Mouse (Mus musculus): Measurements from ENCODE around the gene Krt86.
A peak's percentile ranks its signal among the peaks of the same experiment; 100 is the strongest.
"Not testable (repeated sequence)": the region's sequence is repeated elsewhere in the genome, so short reads cannot be mapped to it uniquely, and the experiment has no call there.

The Krt86 gene

GRCm38 (mm10) chr15:101493713-101494112 lies 20.4 kb downstream of the Krt86 start:
- no peak for DNase-seq

GRCm38 (mm10) chr15:101494203-101494602 lies 20.9 kb downstream of the Krt86 start:
- peak in 1 of 2 experiments; percentile 10 for DNase-seq

- no peak for DNase-seq
Measured at GRCm38 (mm10) chr15:101495266-101495665, 22.0 kb downstream of the Krt86 start.

DNA sequence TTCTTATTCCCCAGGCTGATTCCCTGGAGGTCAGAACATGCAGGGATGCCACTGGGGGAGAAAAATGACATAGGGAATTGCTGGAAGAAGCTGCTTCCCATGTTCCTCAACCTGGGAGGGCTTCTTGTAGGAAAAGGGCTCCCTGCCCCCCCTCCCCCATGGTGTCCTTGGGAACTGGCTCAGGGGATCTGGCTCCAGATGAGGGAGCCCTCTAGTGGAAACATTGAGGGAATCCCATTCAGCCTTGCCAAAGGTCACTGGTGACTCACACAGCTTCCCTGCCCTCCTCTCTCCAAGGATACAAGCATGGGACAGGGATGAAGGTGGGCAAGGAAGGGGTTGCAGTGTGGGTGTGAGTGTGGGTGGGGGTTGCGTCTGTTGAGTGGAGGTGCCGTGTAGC lies 23.9 kb downstream of the Krt86 start:
- DNase-seq = peak; percentile 29 to 48

DNA sequence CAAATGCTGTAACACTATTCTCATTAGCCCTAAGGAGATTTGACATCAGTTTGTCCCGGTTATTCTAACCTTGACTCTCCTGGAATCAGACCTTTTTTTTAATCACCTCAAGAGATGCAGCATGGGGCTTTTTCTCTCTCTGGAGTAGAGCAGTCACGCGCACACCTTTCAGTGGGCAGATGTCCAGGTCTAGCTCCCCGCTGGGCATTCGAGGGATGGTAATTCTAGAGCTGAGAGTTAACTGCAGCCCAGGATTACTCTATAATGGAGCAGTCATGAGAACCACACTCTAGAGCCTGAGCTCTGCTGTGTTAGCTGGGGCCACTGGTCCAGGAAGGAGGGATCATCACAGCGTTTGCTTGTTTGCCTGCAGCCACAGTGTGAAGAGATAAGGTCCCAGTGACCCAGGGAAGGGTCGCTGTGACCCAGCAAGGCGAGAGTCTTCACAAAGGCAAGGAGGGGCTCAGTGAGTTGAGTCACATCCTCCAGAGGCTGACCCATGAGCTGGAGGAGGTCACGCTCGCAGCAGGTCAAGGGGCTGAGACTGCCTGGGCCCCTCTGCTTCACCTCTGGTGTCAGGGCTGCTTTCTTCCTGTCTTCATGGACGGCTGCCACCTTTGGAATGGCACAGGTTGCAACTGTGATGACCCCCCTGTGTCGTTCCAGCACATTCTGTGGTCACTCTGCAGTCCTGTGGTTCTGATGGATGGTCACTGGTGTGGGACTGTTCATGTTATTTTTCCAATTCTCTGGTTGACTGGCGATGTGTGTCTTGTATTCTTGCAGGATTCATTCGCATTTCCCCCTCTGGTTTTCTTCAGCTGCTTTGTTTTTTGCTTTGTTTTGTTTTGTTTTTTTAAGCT lies 33.8 kb downstream of the Krt86 start:
- DNase-seq = peak in 1 of 2 experiments; percentile 12

DNA sequence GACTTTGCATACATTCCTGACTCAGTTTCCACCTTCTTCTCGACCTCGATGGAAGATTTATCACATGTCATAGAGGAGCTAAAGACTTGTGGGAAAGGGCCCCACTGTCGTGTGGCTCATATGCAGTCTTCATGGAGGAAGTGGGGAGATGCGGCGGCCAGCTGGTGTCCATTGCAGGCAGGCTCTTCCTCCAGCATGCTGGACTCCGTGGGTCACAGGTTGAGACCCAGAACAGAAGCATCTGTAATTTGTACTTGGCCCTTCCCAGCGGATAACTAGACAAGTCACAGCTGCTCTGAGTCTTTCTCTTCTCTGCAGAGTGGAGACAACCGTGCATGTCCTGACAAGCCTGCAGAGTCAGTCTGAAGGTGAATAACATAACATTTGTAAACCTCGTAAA lies 35.0 kb downstream of the Krt86 start:
- peak; percentile 44 to 60 for DNase-seq

- DNase-seq = not testable (repeated sequence)
Measured at GRCm38 (mm10) chr15:101517161-101517560, 43.9 kb downstream of the Krt86 start, which contains the start of gene Gm49425. Gene Gm49425 (minus strand): TSS chr15:101517261.

DNA sequence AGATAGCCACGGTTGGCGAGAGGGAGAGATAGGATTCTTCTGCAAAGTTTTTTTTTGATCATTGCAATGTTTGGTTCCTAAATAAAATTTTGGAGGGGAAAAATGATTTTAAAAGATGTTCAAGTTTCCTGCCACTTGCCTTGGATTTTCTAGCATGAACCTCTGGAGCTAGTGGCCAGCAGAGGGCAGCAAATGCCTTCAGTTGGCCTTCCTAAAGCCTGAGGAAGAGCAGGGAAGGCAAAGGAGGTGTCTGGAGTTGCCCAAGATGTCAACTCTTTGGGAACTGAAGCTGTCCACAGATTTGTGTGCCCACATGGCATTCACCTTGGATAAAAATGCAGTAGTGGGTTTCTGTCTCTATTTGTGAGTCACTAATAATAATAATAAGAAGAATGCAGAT lies 46.5 kb downstream of the Krt86 start:
- DNase-seq = peak; percentile 90

DNA sequence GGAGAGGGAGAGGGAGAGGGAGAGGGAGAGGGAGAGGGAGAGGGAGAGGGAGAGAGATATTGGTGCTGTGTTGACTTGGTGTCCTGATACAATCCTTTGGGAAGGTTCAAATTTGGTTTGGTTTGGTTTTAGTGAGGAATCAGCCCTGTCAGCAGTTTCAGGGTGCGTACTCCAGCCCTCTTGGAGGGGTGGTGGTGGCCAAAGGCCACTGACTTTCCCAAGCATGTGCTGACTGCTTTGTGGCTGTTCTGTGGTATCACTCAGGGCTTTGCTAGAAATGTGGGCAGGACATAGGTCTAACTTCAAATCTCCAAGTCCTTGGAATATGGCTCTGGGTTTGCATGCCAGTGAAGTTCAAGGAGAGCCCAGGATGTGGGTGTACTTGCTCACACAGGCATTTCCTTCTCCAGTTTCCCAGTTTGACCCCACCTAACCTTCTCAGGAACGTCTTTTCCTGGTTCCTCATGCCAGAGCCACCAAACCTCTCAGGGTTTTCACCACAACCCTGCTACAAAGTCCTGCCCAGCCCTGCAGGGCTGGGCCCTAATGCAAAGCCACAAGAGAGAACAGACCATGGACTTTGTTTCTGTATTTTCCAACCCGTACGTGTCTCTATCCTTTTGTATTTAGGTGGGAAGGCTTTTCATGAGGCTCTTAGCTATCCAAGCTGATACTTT lies 49.4 kb downstream of the Krt86 start:
- DNase-seq = no peak

All from kidney, postnatal 4 days (tissue).